Comparison of ENCODE assay signal across 16 mouse cellular contexts in the genomic region with DNA sequence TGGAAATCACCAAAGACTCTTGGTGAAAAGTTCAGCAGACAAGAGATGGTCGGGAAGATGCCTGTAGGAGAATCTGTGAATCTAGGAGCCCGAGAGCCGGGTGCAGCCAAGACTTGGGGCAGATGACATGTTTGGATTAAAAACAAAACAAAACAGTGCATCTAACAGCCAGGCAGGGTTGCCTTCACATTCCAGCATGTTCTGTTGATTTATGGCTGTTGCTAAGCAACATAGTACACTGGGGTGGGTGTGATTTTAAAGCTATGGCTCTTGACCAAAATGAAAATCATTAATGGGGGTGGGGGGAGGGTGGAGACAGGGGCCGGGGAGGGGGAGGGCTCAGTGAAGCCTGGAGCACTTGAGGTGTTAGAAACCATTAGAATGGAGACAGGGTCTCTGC. TPM values are rescaled to one million over a fixed set of nuclear protein-coding genes. Genes with fewer than 3 reads are reported as not detected.
"Had no signal": no experiment of that assay in that cellular context is flagged by ENCODE, and none has a peak within 500 bp of the region (broad histone marks: within the 10 kb centered on the region; RNA-seq: fewer than 3 reads in every experiment).

No protein-coding gene starts in this region.

- DNase-seq: kidney, adult 11 months; kidney, adult 9 months; kidney, postnatal 10 days; lung, adult 2 months; lung, postnatal 10 days; right cerebral cortex, postnatal 14 days; thymus, adult 2 months; thymus, postnatal 25 days had no signal

- ATAC-seq: midbrain, embryonic 16.5 days had no signal

- H3K9ac ChIP-seq: liver, embryonic 15.5 days; stomach, embryonic 15.5 days had no signal

- H3K4me2 ChIP-seq: liver, embryonic 11.5 days; liver, embryonic 15.5 days; stomach, embryonic 15.5 days had no signal

- H3K36me3 ChIP-seq: limb, embryonic 10.5 days; liver, embryonic 15.5 days; stomach, embryonic 15.5 days had no signal

- H3K4me3 ChIP-seq: left cerebral cortex, adult 2 months; limb, embryonic 10.5 days; liver, embryonic 15.5 days; megakaryocyte, embryonic 14.5 days; stomach, embryonic 15.5 days had no signal

- H3K27ac ChIP-seq: left cerebral cortex, adult 2 months; limb, embryonic 10.5 days; liver, embryonic 15.5 days; macrophage; stomach, embryonic 15.5 days had no signal

- H3K9me3 ChIP-seq: limb, embryonic 10.5 days; liver, embryonic 15.5 days; stomach, embryonic 15.5 days had no signal

- H3K4me1 ChIP-seq: liver, embryonic 15.5 days; megakaryocyte, embryonic 14.5 days; stomach, embryonic 15.5 days had no signal

- H3K27me3 ChIP-seq: liver, embryonic 15.5 days; stomach, embryonic 15.5 days had no signal

RNA-seq across cellular contexts. Expression of a gene that starts 16.7 kb away (rescaled TPM):
- polyA plus RNA-seq: liver, embryonic 15.5 days; macrophage had no signal
